Mouse (Mus musculus): ENCODE measurements around the gene Acvrl1. TPM values are rescaled to one million over a fixed set of nuclear protein-coding genes. Genes with fewer than 3 reads are reported as not detected.
A peak's percentile ranks its signal among the peaks of the same experiment; 100 is the strongest.

Acvrl1 gene
- total RNA-seq, 2 experiments from 2014 or later: 11.2 to 11.4 TPM

- no peak overlapping the region for H3K4me3 ChIP-seq
- DNase-seq (ENCODE audit: low spot score in 2 of 2): no peak
- no peak for TF ChIP-seq CTCF (conservative IDR thresholded peaks at IDR 0.05)
- H3K27ac ChIP-seq: no peak overlapping the region
These were observed 19.6 kb downstream of the Acvrl1 start for GRCm38 (mm10) chr15:101147910-101148273.

DNA sequence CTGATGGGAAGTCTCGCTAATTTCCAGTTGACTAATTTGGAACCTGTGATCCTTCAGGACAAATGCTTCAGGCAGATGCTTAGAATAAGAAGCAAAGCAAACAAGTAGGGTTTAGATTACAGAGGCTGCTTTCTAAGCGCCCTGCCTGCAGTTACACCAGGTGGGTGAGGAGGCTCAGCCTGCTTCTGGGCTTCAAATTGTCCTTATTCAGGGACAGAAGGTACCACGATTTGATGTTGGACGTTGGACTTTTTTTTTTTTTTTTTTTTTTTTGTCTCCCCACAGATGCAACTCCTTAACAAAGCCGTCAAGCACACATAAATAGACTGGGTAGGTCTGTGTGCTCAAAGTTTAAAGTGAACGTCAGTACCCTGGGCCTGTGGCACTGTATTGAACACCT, 20.3 kb downstream of the Acvrl1 start:
- no peak for TF ChIP-seq CTCF (conservative IDR thresholded peaks at IDR 0.05)
- H3K4me3 ChIP-seq: no peak overlapping the region
- H3K27ac ChIP-seq: no peak overlapping the region
- DNase-seq (ENCODE audit: low spot score in 2 of 2): no peak

DNA sequence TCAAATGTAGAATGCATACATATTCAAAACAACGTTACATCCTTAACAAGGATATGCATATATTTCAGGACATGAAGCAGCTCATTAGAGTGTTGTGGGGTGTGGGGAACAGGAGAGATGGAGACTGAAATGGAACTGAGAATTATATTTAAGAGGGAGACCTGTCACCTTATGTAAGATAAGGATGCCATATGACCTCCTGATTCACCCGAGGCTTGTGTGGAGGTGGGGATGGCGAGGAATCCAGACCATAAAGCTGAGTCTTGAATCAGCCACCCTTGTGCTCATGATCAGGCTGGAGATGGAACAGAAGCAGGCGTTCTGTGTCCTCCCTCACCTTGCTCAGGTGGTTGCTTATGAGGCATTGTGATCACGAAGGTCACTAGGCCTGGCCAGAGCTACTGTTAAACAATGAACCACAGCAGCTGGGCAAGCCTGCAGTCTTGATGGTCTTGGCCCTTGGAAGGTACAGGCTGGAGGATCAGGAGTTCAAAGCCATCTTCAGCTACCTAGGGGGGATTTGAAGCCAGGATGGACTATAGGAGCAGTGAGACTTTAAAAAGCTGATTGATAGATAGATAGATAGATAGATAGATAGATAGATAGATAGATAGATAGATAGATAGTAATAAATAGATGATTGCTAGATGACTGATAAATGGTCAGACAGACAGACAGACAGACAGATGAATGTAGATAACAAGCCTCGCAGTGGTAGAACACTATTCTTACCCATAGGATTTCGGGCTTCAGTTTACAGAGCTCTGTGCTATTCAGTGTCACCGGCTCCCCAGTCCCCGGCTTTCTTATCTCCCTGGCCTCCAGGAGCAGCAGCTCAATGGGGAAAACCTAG, 23.3 kb downstream of the Acvrl1 start:
- no peak overlapping the region for H3K27ac ChIP-seq
- no peak for TF ChIP-seq CTCF (conservative IDR thresholded peaks at IDR 0.05)
- H3K4me3 ChIP-seq: no peak overlapping the region
- DNase-seq (ENCODE audit: low spot score in 2 of 2): no peak

DNA sequence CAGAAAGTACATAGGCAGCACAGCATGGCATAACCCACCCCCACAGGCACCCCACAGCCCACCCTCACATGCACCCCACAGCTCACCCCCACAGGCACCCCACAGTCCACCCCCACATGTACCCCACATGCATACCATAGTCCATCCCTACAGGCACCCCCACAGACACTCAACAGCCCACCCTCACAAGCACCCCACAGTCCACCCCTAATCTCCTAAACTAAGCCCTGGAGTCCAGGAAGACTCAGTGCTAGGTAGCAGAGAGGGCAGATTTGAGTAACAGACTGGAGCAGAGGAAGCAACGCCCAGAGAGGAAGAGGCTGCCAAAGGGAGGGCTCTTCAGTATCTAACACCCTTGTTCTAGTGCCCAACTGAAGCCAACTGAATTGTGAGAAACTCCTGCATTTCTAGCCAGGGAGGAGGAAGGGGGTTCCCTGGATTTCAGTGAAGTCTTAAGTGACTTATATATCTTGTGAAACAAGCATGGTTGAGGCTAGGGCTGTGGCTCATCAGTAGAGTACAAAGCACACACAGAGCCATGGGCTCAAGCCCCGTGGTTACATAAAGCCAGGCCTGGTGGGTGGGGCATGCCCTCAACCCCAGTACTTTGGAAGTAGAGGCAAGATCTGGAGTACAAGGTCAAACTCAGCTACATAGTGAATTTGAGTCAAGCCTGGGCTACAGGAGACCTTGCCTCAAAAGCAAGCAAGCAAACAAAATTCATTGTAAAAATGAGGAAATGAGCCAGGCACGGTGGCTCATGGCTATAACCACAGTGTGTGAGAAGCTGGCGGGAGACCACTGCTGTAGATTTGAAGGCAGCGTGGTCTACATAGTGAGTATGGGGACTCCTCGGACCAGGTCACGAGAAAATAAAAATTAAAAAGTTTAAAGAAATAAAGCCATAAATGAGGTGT, 26.6 kb downstream of the Acvrl1 start:
- DNase-seq (ENCODE audit: low spot score in 2 of 2): no peak
- Histone ChIP-seq H3K4me3 (no peak overlapping the region), H3K27ac (no peak overlapping the region)
- TF ChIP-seq CTCF (conservative IDR thresholded peaks at IDR 0.05): no peak

DNA sequence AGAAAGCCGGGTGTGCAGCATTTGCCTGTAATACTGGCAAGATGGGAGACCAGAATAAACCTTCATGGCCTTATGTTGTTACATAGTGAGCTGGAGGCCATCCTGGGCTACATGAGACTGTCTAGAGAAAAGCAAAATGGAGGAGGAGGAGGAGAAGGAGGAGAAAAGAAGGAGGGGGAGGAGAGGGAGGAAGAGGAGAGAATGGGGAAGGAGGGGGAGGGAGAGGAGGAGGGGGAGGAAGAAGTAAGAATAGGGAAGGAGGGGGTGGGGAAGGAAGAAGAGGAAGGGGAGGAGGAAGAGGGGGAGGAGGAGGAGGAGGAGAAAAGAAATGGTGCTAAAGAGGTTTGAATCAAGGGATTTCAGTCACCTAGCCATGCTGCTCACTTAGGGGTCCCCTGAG, 31.8 kb downstream of the Acvrl1 start:
- no peak overlapping the region for H3K4me3 ChIP-seq
- no peak for TF ChIP-seq CTCF (conservative IDR thresholded peaks at IDR 0.05)
- H3K27ac ChIP-seq: peak overlapping the region; percentile 87; the same call in 1 of the 2 replicates
- no peak for DNase-seq (ENCODE audit: low spot score in 2 of 2)

- TF ChIP-seq CTCF (conservative IDR thresholded peaks at IDR 0.05): no peak
- H3K27ac ChIP-seq: peak overlapping the region; percentile 87
- peak; percentile 50 to 71 for DNase-seq (ENCODE audit: low spot score in 2 of 2)
- no peak overlapping the region for H3K4me3 ChIP-seq
These were observed 32.3 kb downstream of the Acvrl1 start for GRCm38 (mm10) chr15:101160591-101160990.

DNA sequence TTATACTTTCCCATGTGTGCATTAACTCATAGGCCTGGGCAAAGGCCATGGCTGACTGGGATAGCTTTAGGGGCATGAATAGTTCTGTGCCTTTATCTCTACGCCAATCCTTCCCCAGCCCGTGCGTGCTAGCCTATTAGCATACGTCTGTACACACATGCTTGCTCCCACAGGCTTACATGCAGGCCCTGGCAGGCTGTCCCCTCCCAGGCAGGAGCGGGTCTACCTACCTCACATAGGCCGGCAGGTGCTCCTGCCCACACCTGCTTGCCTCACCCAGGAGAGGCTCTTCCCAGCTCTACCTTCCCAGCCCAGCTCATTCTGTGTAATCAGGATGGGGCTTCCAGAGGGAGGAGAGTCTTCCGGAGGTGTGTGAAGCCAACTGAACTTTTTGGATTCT, 33.2 kb downstream of the Acvrl1 start:
- Histone ChIP-seq H3K4me3 (no peak overlapping the region), H3K27ac (peak overlapping the region; percentile 87)
- no peak for DNase-seq (ENCODE audit: low spot score in 2 of 2)
- no peak for TF ChIP-seq CTCF (conservative IDR thresholded peaks at IDR 0.05)

DNA sequence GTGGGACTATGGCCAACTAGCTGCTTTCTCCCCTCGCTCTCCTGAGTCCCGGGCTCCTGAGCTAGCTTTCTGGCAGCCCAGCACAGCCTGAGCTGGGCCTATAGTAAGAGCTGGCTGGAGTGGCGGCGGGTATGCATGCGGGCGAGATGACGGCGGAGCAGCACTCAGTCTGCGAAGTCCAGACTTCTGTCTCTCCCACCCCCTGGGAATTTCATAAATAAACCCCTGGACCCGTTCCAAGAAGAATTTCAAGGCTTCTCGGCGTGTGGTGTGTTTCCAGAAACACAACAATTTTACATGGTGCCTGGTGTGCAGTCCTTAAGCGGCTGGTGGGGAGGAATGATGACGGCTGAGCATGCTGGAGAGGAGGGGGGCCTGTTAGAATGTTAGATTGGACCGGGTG, 34.7 kb downstream of the Acvrl1 start:
- no peak for DNase-seq (ENCODE audit: low spot score in 2 of 2)
- Histone ChIP-seq H3K27ac (no peak overlapping the region), H3K4me3 (no peak overlapping the region)
- TF ChIP-seq CTCF (conservative IDR thresholded peaks at IDR 0.05): no peak

GRCm38 (mm10) chr15:101163854-101164253, 35.5 kb downstream of the Acvrl1 start:
- no peak for TF ChIP-seq CTCF (conservative IDR thresholded peaks at IDR 0.05)
- Histone ChIP-seq H3K27ac (no peak overlapping the region), H3K4me3 (no peak overlapping the region)
- DNase-seq (ENCODE audit: low spot score in 2 of 2): no peak

DNA sequence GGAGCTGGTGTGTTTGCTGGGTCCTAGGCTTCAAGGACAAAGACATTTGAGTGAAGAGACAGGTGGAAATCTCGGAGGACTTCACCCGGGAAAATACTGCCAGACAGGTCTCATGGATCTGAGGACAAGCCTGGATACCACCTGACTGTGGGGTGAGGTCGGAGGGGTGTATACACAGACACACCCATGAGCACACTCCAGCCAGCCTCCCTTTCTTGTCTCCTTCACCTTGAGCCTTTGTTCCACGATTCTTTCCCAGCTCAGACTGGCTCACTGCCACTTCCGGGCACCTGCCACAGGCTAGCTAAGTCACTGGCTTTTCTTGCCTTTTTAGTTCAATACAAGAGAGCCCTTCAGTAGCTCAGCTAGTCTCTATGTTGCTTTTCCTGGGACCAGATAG, 36.0 kb downstream of the Acvrl1 start:
- no peak for DNase-seq (ENCODE audit: low spot score in 2 of 2)
- no peak for TF ChIP-seq CTCF (conservative IDR thresholded peaks at IDR 0.05)
- no peak overlapping the region for H3K4me3 ChIP-seq
- no peak overlapping the region for H3K27ac ChIP-seq

DNA sequence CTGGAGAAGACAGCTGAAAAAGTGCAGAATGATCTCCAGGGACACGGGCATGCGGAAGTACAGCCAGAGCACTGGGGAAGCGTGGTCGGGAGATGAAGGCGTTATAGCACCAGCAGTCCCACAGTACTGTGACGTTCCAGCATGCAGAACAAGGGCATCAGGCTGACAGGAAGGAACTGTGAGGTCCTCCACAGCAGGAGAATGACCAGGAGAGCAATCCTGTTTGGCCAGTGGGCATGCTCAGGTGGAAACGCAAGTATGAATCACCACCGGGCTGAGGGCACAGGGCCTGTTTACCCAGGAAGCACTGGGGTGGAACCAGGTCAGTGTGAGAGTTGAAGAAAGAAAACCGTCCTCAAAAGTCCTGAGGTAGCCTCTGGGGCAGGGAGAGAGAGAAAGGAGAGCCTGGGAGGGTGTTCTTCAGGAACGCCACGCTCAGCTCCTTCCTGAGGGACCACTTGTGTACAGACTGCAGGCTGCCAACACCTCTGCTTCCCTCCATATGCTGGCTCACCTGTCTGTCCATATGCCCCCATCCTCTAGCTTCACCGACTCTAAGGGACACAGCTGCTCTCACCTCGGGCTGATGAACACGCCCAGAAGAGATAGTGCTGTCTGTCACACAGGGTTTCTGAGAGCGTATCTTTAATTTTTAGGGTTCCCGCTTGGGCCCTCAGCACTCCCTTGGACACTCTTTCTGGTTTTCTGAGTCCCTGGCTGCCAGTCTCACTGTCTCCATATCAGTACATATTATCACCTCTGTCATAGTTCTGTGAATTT, 37.5 kb downstream of the Acvrl1 start:
- no peak for TF ChIP-seq CTCF (conservative IDR thresholded peaks at IDR 0.05)
- no peak overlapping the region for H3K4me3 ChIP-seq
- H3K27ac ChIP-seq: no peak overlapping the region
- DNase-seq (ENCODE audit: low spot score in 2 of 2): no peak

- no peak for DNase-seq (ENCODE audit: low spot score in 2 of 2)
- H3K27ac ChIP-seq: no peak overlapping the region
- no peak for TF ChIP-seq CTCF (conservative IDR thresholded peaks at IDR 0.05)
These were observed 39.2 kb downstream of the Acvrl1 start for GRCm38 (mm10) chr15:101167553-101167952.

DNA sequence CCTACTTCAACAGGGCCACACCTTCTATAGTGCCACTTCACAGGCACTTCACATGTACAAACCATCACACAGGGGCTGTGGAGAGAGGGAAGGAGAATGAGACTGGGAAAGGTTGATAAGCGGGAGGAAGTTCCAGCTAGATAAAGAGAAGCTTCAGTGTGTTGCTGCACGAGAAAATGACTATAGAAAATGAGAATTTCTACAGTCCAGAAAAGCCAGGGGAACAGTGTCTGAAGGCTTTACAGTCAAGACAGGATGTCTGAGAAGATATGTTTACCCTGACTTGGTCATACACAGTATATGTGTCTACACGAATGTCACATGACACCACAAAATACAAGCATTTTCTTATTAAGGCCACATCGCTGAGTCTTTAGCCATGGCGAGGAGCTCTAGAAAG, 41.6 kb downstream of the Acvrl1 start:
- DNase-seq (ENCODE audit: low spot score in 2 of 2): no peak
- Histone ChIP-seq H3K4me3 (no peak overlapping the region), H3K27ac (no peak overlapping the region)
- no peak for TF ChIP-seq CTCF (conservative IDR thresholded peaks at IDR 0.05)

More at GRCm38 (mm10) chr15:101167553-101167952, 39.2 kb downstream of the Acvrl1 start:
- no peak overlapping the region for H3K4me3 ChIP-seq

Measured in layer of hippocampus, adult 2 months (tissue).